Mouse (Mus musculus) hindbrain, postnatal 0 days (tissue): Measurements from ENCODE around the gene Mtln. TPM values are rescaled to one million over a fixed set of nuclear protein-coding genes. Genes with fewer than 3 reads are reported as not detected.

ENCODE experiments used
- ATAC-seq: fragments of 200-750 bp; cut with Nextera tagmentation; 2 replicates; pipeline ENCODE4 v1.8.0; 2017; ENCODE audit warnings: mild to moderate bottlenecking, moderate TSS enrichment, moderate library complexity
- DNase-seq: peaks from one replicate; pipeline ENCODE4 v3.0.0-alpha.2; 2015; ENCODE audit warnings: low spot score
- H3K27ac ChIP-seq: fragments of 300-500 bp; sonication (generic); 2 replicates; pipeline ENCODE4 v1.5.1; 2014; ENCODE audit warnings: mild to moderate bottlenecking
- H3K27me3 ChIP-seq: fragments of 300-500 bp; sonication (generic); 2 replicates; pipeline ENCODE4 v1.6.1; 2014; ENCODE audit warnings: low read length, mixed read lengths; ENCODE audit not compliant: insufficient read depth
- H3K36me3 ChIP-seq: fragments of 300-500 bp; sonication (generic); 2 replicates; pipeline ENCODE4 v1.6.1; 2014; ENCODE audit warnings: low read length, mixed read lengths; ENCODE audit not compliant: insufficient read depth
- H3K4me1 ChIP-seq: fragments of 300-500 bp; sonication (generic); 2 replicates; pipeline ENCODE4 v1.6.1; 2014; ENCODE audit warnings: antibody characterized with exemption, low read length, mixed read lengths; ENCODE audit not compliant: insufficient read depth
- H3K4me2 ChIP-seq: fragments of 300-500 bp; sonication (generic); 2 replicates; pipeline ENCODE4 v1.6.1; 2014; ENCODE audit warnings: low read depth, mild to moderate bottlenecking, low read length, moderate library complexity, mixed read lengths
- H3K4me3 ChIP-seq: fragments of 300-500 bp; sonication (generic); 2 replicates; pipeline ENCODE4 v1.5.1; 2014; ENCODE audit warnings: low read length
- H3K9ac ChIP-seq: fragments of 300-500 bp; sonication (generic); replicated peaks from 2 replicates; pipeline ENCODE4 v1.6.1; 2014; ENCODE audit warnings: mild to moderate bottlenecking, low read length, moderate library complexity, mixed read lengths
- H3K9me3 ChIP-seq: fragments of 300-500 bp; sonication (generic); 2 replicates; pipeline ENCODE4 v1.6.1; 2016; ENCODE audit warnings: low read length, mixed read lengths
- CTCF ChIP-seq: IDR thresholded peaks from 2 replicates; pipeline ENCODE4 v1.5.1; 2016; ENCODE audit warnings: antibody characterized with exemption, control low read depth, low read depth
- WGBS: fragments of 180-500 bp; shearing (Covaris S2); extraction: QIAGEN DNeasy Blood & Tissue Kit; methylation state at CpG from one replicate; pipeline ENCODE4 v1.1.7; 2014; 5-methylcytosine and 5-hydroxymethylcytosine counted together
- polyA plus RNA-seq: library from polyadenylated mRNA; unstranded; fragments of >200 nt; fragmentation: Nextera tagmentation; extraction: Ambion mirVana; gene quantifications from 2 replicates; pipeline ENCODE4 v1.2.1, GENCODE M21; 2015
- total RNA-seq: library from RNA; depleted of rRNA; stranded (reverse); fragments of >200 nt; gene quantifications from 2 replicates; pipeline ENCODE4 v1.2.3, GENCODE M21; 2014

Mtln gene
- total and polyA plus RNA-seq, 2 experiments from 2014 or later: 18.9 to 60.4 TPM

- no peak for TF ChIP-seq CTCF
- no peaks in the 10 kb centered on the region for H3K9me3 ChIP-seq
- peaks cover 12% of the 10 kb centered on the region; the same call in 1 of the 2 replicates for H3K36me3 ChIP-seq
- H3K4me1 ChIP-seq: no peaks in the 10 kb centered on the region
- DNase-seq: no peak
- no peak overlapping the region for H3K27ac ChIP-seq
- H3K27me3 ChIP-seq: no peaks in the 10 kb centered on the region
- 0 out of 2 replicates have a peak, but pooled peaks have one; percentile 61 for ATAC-seq
- no peak overlapping the region for H3K4me2 ChIP-seq
- H3K4me3 ChIP-seq: no peak overlapping the region
- WGBS: 72% methylated on average over 3 of the region's 3 CpGs
- no peak overlapping the region for H3K9ac ChIP-seq
Observed at GRCm38 (mm10) chr2:127775013-127775412, 17.3 kb downstream of the Mtln start.

DNA sequence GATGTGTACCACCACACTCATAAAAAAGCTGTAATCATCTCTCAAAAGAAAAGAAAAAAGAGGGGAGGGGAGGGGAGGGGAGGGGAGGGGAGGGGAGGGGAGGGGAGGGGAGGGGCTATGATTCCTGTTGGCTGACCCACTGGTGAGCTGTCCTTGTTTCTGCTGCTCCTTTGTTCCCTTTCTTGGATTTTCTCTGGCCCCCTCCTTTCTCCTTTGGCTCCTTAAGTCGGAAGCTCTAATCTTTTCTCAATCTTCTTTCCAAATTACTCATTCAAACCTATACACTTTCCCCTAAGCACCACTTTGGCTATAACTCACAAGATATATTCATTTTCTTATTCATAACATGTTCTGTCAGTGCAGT lies 17.7 kb downstream of the Mtln start:
- H3K9me3 ChIP-seq: no peaks in the 10 kb centered on the region
- no peak overlapping the region for H3K4me2 ChIP-seq
- 29% methylated on average over 1 of the region's 1 CpGs for WGBS
- ATAC-seq: peak; percentile 32; the same call in 1 of the 2 replicates
- H3K4me3 ChIP-seq: no peak overlapping the region
- DNase-seq: no peak
- peaks cover 12% of the 10 kb centered on the region; the same call in 1 of the 2 replicates for H3K36me3 ChIP-seq
- no peaks in the 10 kb centered on the region for H3K27me3 ChIP-seq
- H3K9ac ChIP-seq: no peak overlapping the region
- H3K4me1 ChIP-seq: no peaks in the 10 kb centered on the region
- TF ChIP-seq CTCF: no peak
- H3K27ac ChIP-seq: no peak overlapping the region

DNA sequence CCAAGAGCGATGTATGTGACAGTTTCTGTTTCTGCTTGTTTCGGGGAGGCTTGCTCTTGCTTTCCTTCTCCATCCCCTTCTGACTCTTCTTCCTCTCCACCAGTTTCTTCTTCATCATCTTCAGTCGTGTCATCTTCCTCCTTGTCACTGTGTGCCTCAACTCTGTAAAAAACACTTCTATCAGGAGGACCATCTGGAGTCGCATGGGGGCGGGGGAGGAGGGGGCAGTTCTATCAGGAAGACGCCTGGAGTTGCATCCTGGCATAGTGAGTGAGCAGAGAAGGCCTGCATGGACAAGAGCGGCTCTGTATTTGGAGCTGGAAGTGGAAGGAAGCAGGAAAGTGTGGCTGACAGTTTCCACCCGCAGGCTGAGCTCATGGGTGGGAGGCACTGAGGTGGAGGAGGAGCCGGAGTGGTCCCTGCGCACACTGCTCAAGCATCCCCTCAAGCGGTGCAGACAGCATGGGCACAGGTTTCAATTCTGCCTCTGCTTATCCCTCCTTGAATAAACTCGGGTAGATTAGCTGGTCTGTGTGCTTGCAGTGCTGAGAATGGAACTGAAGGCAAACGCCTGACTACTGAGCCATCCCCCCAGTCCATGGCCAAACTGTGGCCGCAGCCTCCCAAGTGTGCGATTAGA lies 18.2 kb downstream of the Mtln start:
- peak; percentile 51; the same call in 1 of the 2 replicates for ATAC-seq
- no peak for DNase-seq
- H3K4me2 ChIP-seq: no peak overlapping the region
- no peak overlapping the region for H3K4me3 ChIP-seq
- no peaks in the 10 kb centered on the region for H3K4me1 ChIP-seq
- peak overlapping the region; percentile 66 for H3K27ac ChIP-seq
- no peaks in the 10 kb centered on the region for H3K9me3 ChIP-seq
- H3K27me3 ChIP-seq: no peaks in the 10 kb centered on the region
- TF ChIP-seq CTCF: no peak
- peaks cover 12% of the 10 kb centered on the region; the same call in 1 of the 2 replicates for H3K36me3 ChIP-seq
- no peak overlapping the region for H3K9ac ChIP-seq
- WGBS: 51% methylated on average over 15 of the region's 15 CpGs

- Histone ChIP-seq H3K4me2 (no peak overlapping the region), H3K4me3 (no peak overlapping the region), H3K4me1 (no peaks in the 10 kb centered on the region), H3K36me3 (peaks cover 11% of the 10 kb centered on the region; the same call in 1 of the 2 replicates), H3K27me3 (no peaks in the 10 kb centered on the region), H3K27ac (no peak overlapping the region), H3K9me3 (no peaks in the 10 kb centered on the region), H3K9ac (no peak overlapping the region)
- ATAC-seq (no peak), DNase-seq (no peak)
- 89% methylated on average over 5 of the region's 5 CpGs for WGBS
- TF ChIP-seq CTCF: no peak
Observed at GRCm38 (mm10) chr2:127761587-127761986, 30.7 kb downstream of the Mtln start.

GRCm38 (mm10) chr2:127760429-127761000 lies 31.8 kb downstream of the Mtln start:
- ATAC-seq (no peak), DNase-seq (no peak)
- 80% methylated on average over 10 of the region's 10 CpGs for WGBS
- Histone ChIP-seq H3K27ac (no peak overlapping the region), H3K4me2 (no peak overlapping the region), H3K9me3 (no peaks in the 10 kb centered on the region), H3K27me3 (no peaks in the 10 kb centered on the region), H3K4me1 (no peaks in the 10 kb centered on the region), H3K36me3 (peaks cover 11% of the 10 kb centered on the region; the same call in 1 of the 2 replicates), H3K4me3 (no peak overlapping the region), H3K9ac (no peak overlapping the region)
- TF ChIP-seq CTCF: no peak

DNA sequence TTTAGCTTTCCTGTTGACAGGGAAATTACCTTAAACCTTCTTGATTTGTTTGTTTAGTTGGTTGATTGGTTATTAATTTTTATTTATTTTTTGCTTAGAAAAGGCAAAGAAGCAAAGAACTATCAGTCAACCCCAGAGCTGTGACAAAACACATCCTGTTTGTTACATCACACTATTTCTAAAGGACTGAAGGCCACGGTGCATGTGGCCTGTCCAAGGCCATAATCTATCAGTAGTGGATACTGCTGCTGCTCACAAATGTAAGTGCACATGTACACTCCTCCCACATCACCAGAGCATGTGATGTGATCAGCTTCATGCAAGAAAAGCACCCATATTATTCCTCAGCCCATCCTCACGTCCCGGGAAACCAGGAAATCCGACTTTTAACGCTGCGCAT lies 32.3 kb downstream of the Mtln start:
- Histone ChIP-seq H3K9me3 (no peaks in the 10 kb centered on the region), H3K4me1 (no peaks in the 10 kb centered on the region), H3K4me3 (no peak overlapping the region), H3K4me2 (no peak overlapping the region), H3K36me3 (peaks cover 11% of the 10 kb centered on the region; the same call in 1 of the 2 replicates), H3K9ac (no peak overlapping the region), H3K27ac (no peak overlapping the region), H3K27me3 (no peaks in the 10 kb centered on the region)
- ATAC-seq: no peak
- 88% methylated on average over 6 of the region's 6 CpGs for WGBS
- no peak for DNase-seq
- TF ChIP-seq CTCF: no peak
